Mouse (Mus musculus) hindbrain, embryonic 14.5 days (tissue): ENCODE measurements around the gene Vmn1r118. TPM values are rescaled to one million over a fixed set of nuclear protein-coding genes. Genes with fewer than 3 reads are reported as not detected.
"Not testable (repeated sequence)": the region's sequence is repeated elsewhere in the genome, so short reads cannot be mapped to it uniquely, and the experiment has no call there.

Experiments
- ATAC-seq: fragments of 200-750 bp; cut with Nextera tagmentation; 2 replicates; pipeline ENCODE4 v1.8.0; 2017; ENCODE audit warnings: moderate number of reproducible peaks, mild to moderate bottlenecking, moderate TSS enrichment, moderate library complexity; ENCODE audit not compliant: low FRiP score
- DNase-seq: peaks from one replicate; pipeline ENCODE4 v3.0.0-alpha.2; 2015; ENCODE audit warnings: low spot score
- H3K27ac ChIP-seq: fragments of 300-500 bp; sonication (generic); 2 replicates; pipeline ENCODE4 v1.5.1; 2014; ENCODE audit warnings: mild to moderate bottlenecking, moderate library complexity
- H3K27me3 ChIP-seq: fragments of 300-500 bp; sonication (generic); 2 replicates; pipeline ENCODE4 v1.6.1; 2014; ENCODE audit warnings: mild to moderate bottlenecking, low read length, mixed read lengths; ENCODE audit not compliant: control insufficient read depth, insufficient read depth
- H3K36me3 ChIP-seq: fragments of 300-500 bp; sonication (generic); replicated peaks from 2 replicates; pipeline ENCODE4 v1.6.1; 2014; ENCODE audit not compliant: control insufficient read depth, insufficient read depth
- H3K4me1 ChIP-seq: fragments of 300-500 bp; sonication (generic); replicated peaks from 2 replicates; pipeline ENCODE4 v1.6.1; 2014; ENCODE audit warnings: antibody characterized with exemption, low read length, mixed read lengths; ENCODE audit not compliant: control insufficient read depth, insufficient read depth
- H3K4me2 ChIP-seq: fragments of 300-500 bp; sonication (generic); replicated peaks from 2 replicates; pipeline ENCODE4 v1.6.1; 2014; ENCODE audit warnings: mild to moderate bottlenecking, moderate library complexity
- H3K4me3 ChIP-seq: fragments of 300-500 bp; sonication (generic); replicated peaks from 2 replicates; pipeline ENCODE4 v1.5.1; 2014; ENCODE audit warnings: mild to moderate bottlenecking, low read length
- H3K9ac ChIP-seq: fragments of 300-500 bp; sonication (generic); 2 replicates; pipeline ENCODE4 v1.6.1; 2014
- H3K9me3 ChIP-seq: fragments of 300-500 bp; sonication (generic); 2 replicates; pipeline ENCODE4 v1.6.1; 2016; ENCODE audit warnings: low read length; ENCODE audit not compliant: control insufficient read depth
- WGBS: fragments of 180-500 bp; shearing (Covaris S2); extraction: QIAGEN DNeasy Blood & Tissue Kit; methylation state at CpG from one replicate; pipeline ENCODE4 v1.1.7; 2014; 5-methylcytosine and 5-hydroxymethylcytosine counted together
- polyA plus RNA-seq: library from polyadenylated mRNA; unstranded; fragments of >200 nt; fragmentation: Nextera tagmentation; extraction: Ambion mirVana; gene quantifications from 2 replicates; pipeline ENCODE4 v1.2.1, GENCODE M21; 2014

Gene Vmn1r118
- not detected in 2 replicates for polyA plus RNA-seq

DNA sequence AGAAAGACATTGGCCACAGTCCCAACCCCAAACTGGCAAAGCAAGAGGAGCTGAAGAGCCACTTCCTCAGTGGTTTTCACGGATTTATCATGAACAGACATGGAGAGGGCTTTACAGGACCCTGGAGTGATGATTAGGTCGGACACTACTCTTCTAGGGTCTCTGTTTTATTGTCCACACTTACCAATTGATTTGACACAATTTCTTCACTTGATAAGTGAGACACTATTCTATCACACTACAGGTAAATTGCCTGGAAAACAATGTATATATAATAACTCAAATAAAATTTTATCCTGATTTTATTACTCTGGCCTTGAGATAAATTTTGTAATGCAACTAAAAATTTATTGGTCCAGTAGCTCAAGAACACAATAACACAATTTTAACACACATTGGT, at the start of gene Vmn1r118:
TSS of gene Vmn1r118 (minus strand) at position 101 of the 400 bp plus-strand sequence.
- not testable (repeated sequence) for H3K9me3 ChIP-seq, H3K4me3 ChIP-seq, H3K4me2 ChIP-seq, H3K36me3 ChIP-seq, H3K27me3 ChIP-seq, H3K27ac ChIP-seq, ATAC-seq, H3K4me1 ChIP-seq, H3K9ac ChIP-seq, DNase-seq
- WGBS, result no CpG with 5 or more reads among the region's 2 CpGs

GRCm38 (mm10) chr7:20884021-20884420, 28.1 kb downstream of the Vmn1r118 start, which contains the start of gene Vmn1r117:
Vmn1r117 (minus strand) TSS chr7:20884121.
- not testable (repeated sequence) for H3K9ac ChIP-seq, H3K4me2 ChIP-seq, DNase-seq, H3K4me3 ChIP-seq, ATAC-seq, H3K4me1 ChIP-seq, H3K27ac ChIP-seq, H3K27me3 ChIP-seq, H3K9me3 ChIP-seq, H3K36me3 ChIP-seq
- no CpG with 5 or more reads among the region's 2 CpGs for WGBS

GRCm38 (mm10) chr7:20871956-20872355, 40.2 kb downstream of the Vmn1r118 start, which contains the start of gene Vmn1r116:
Vmn1r116 (plus strand) TSS chr7:20872256.
- not testable (repeated sequence) for H3K9ac ChIP-seq, H3K27me3 ChIP-seq, ATAC-seq, H3K4me3 ChIP-seq, H3K4me1 ChIP-seq, H3K4me2 ChIP-seq, DNase-seq, H3K36me3 ChIP-seq, H3K27ac ChIP-seq, H3K9me3 ChIP-seq
- WGBS, result 60% methylated on average over 3 of the region's 3 CpGs

Other genes with a start within 250 kb of the Vmn1r118 start
- gene Vmn1r107, start 243.4 kb downstream of the Vmn1r118 start, polyA plus RNA-seq, result not detected in 2 replicates
- gene Vmn1r111, start 209.1 kb downstream of the Vmn1r118 start, polyA plus RNA-seq, result not detected in 2 replicates
- gene Gm10668, start 181.7 kb downstream of the Vmn1r118 start, polyA plus RNA-seq, result not detected in 2 replicates
- not detected in 2 replicates for gene Vmn1r112, start 141.2 kb downstream of the Vmn1r118 start, polyA plus RNA-seq
- gene Vmn1r113, start 125.1 kb downstream of the Vmn1r118 start, polyA plus RNA-seq, result not detected in 2 replicates
- not detected in 2 replicates for gene Vmn1r114, start 100.2 kb downstream of the Vmn1r118 start, polyA plus RNA-seq
- gene Vmn1r115, start 67.4 kb downstream of the Vmn1r118 start, polyA plus RNA-seq, result not detected in 2 replicates
- gene Vmn1r116, start 40.1 kb downstream of the Vmn1r118 start, polyA plus RNA-seq, result not detected in 2 replicates
- not detected in 2 replicates for gene Vmn1r117, start 28.2 kb downstream of the Vmn1r118 start, polyA plus RNA-seq
- gene Vmn1r119, start 100.1 kb upstream of the Vmn1r118 start, polyA plus RNA-seq, result not detected in 2 replicates
- gene Vmn1r120, start 141.4 kb upstream of the Vmn1r118 start, polyA plus RNA-seq, result not detected in 2 replicates
- gene Vmn1r121, start 186.2 kb upstream of the Vmn1r118 start, polyA plus RNA-seq, result not detected in 2 replicates
- gene Vmn1r122, start 221.8 kb upstream of the Vmn1r118 start, polyA plus RNA-seq, result not detected in 2 replicates
- gene Vmn1r123, start 249.8 kb upstream of the Vmn1r118 start, polyA plus RNA-seq, result not detected in 2 replicates